Mouse (Mus musculus): ENCODE data around the gene Ulk3.

GRCm38 (mm10) chr9:57643856-57644180 is 54.6 kb downstream of the Ulk3 start:
- TF ChIP-seq ZC3H11A (IDR thresholded peaks at IDR 0.05; ENCODE audit: borderline replicate concordance, low read depth, low read length): no peak
- TF ChIP-seq HCFC1 (IDR thresholded peaks at IDR 0.05; ENCODE audit: borderline replicate concordance, insufficient read depth, low read length): no peak
- TF ChIP-seq CHD2 (IDR thresholded peaks at IDR 0.05; ENCODE audit: low read depth, low read length): no peak
- TF ChIP-seq ZNF384 (IDR thresholded peaks at IDR 0.05; ENCODE audit: low read depth, low read length): no peak
- TF ChIP-seq MAFK (IDR thresholded peaks at IDR 0.05; ENCODE audit: insufficient read depth, low read depth, low read length): no peak
